Mouse (Mus musculus) heart, embryonic 12.5 days (tissue): Measurements from ENCODE around the gene Apoh. TPM values are rescaled to one million over a fixed set of nuclear protein-coding genes. Genes with fewer than 3 reads are reported as not detected.

Experiments
- ATAC-seq: fragments of 200-750 bp; cut with Nextera tagmentation; 2 replicates; pipeline ENCODE4 v1.8.0; 2017; ENCODE audit warnings: moderate TSS enrichment, moderate library complexity; ENCODE audit not compliant: insufficient number of reproducible peaks, low FRiP score
- H3K27ac ChIP-seq: fragments of 300-500 bp; sonication (generic); 2 replicates; pipeline ENCODE4 v1.5.1; 2016; ENCODE audit warnings: mild to moderate bottlenecking, moderate library complexity; ENCODE audit not compliant: poor library complexity, severe bottlenecking
- H3K27me3 ChIP-seq: fragments of 300-500 bp; sonication (generic); replicated peaks from 2 replicates; pipeline ENCODE4 v1.6.1; 2016; ENCODE audit warnings: mild to moderate bottlenecking, moderate library complexity
- H3K36me3 ChIP-seq: fragments of 300-500 bp; sonication (generic); 2 replicates; pipeline ENCODE4 v1.6.1; 2016; ENCODE audit warnings: mild to moderate bottlenecking, moderate library complexity
- H3K4me1 ChIP-seq: fragments of 300-500 bp; sonication (generic); replicated peaks from 2 replicates; pipeline ENCODE4 v1.6.1; 2016; ENCODE audit warnings: mild to moderate bottlenecking
- H3K4me2 ChIP-seq: fragments of 300-500 bp; sonication (generic); 2 replicates; pipeline ENCODE4 v1.6.1; 2016; ENCODE audit warnings: mild to moderate bottlenecking, moderate library complexity
- H3K4me3 ChIP-seq: fragments of 300-500 bp; sonication (generic); 2 replicates; pipeline ENCODE4 v1.5.1; 2016; ENCODE audit warnings: mild to moderate bottlenecking
- H3K9ac ChIP-seq: fragments of 300-500 bp; sonication (generic); 2 replicates; pipeline ENCODE4 v1.6.1; 2016; ENCODE audit warnings: mild to moderate bottlenecking, moderate library complexity
- H3K9me3 ChIP-seq: fragments of 300-500 bp; sonication (generic); replicated peaks from 2 replicates; pipeline ENCODE4 v1.6.1; 2016; ENCODE audit warnings: mild to moderate bottlenecking, moderate library complexity
- WGBS: fragments of 180-500 bp; shearing (Covaris S2); methylation state at CpG from one replicate; pipeline ENCODE4 v1.1.7; 2016; 5-methylcytosine and 5-hydroxymethylcytosine counted together
- polyA plus RNA-seq: library from polyadenylated mRNA; unstranded; fragments of >200 nt; fragmentation: Nextera tagmentation; extraction: Ambion mirVana; gene quantifications from 2 replicates; pipeline ENCODE4 v1.2.1, GENCODE M21; 2016

Apoh gene
- polyA plus RNA-seq, 1 experiment from 2014 or later: 0.24 TPM

- Histone ChIP-seq H3K4me1 (peaks cover 4% of the 10 kb centered on the region), H3K27me3 (peaks cover 5% of the 10 kb centered on the region; the same call in 1 of the 2 replicates), H3K9me3 (no peaks in the 10 kb centered on the region), H3K4me3 (no peak overlapping the region), H3K27ac (no peak overlapping the region), H3K4me2 (no peak overlapping the region), H3K9ac (no peak overlapping the region), H3K36me3 (no peaks in the 10 kb centered on the region)
- 71% methylated on average over 3 of the region's 3 CpGs for WGBS
- no peak for ATAC-seq
These were observed 39.5 kb downstream of the Apoh start for GRCm38 (mm10) chr11:108382664-108383063.

- no peak for ATAC-seq
- Histone ChIP-seq H3K4me2 (no peak overlapping the region), H3K4me1 (peaks cover 4% of the 10 kb centered on the region), H3K36me3 (no peaks in the 10 kb centered on the region), H3K27me3 (no peaks in the 10 kb centered on the region), H3K9ac (no peak overlapping the region), H3K4me3 (no peak overlapping the region), H3K27ac (no peak overlapping the region), H3K9me3 (no peaks in the 10 kb centered on the region)
- WGBS: 49% methylated on average over 4 of the region's 4 CpGs
These were observed 41.9 kb downstream of the Apoh start for GRCm38 (mm10) chr11:108384920-108385665.

- H3K9me3 ChIP-seq: no peaks in the 10 kb centered on the region
- no peak overlapping the region for H3K9ac ChIP-seq
- H3K27me3 ChIP-seq: no peaks in the 10 kb centered on the region
- H3K4me2 ChIP-seq: no peak overlapping the region
- ATAC-seq: no peak
- H3K4me3 ChIP-seq: no peak overlapping the region
- H3K4me1 ChIP-seq: peaks cover 4% of the 10 kb centered on the region
- 91% methylated on average over 1 of the region's 1 CpGs for WGBS
- no peak overlapping the region for H3K27ac ChIP-seq
- no peaks in the 10 kb centered on the region for H3K36me3 ChIP-seq
These were observed 42.5 kb downstream of the Apoh start for GRCm38 (mm10) chr11:108385666-108386024.

DNA sequence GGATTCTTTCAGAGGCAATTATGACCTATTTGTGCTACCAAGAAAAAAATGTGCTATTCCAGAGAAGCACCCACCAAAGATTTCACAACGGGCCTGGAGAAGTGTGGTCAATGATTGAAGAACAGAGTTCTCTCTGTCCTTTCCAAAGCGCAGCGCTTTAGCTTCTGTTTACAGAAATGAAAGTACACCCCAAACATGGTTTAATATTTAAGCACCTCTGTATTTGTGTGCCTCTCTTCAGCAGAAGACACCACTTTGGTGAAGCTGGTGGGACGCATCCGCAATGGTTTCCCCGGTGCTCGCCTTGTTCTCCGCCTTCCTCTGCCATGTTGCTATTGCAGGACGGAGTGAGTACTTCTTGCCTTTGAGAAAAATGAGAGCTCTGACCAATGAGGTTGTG is 51.9 kb downstream of the Apoh start:
- 91% methylated on average over 9 of the region's 9 CpGs for WGBS
- no peak for ATAC-seq
- Histone ChIP-seq H3K27ac (no peak overlapping the region), H3K4me1 (0 out of 2 replicates have a peak, but pooled peaks cover 6% of the 10 kb centered on the region), H3K4me2 (no peak overlapping the region), H3K36me3 (no peaks in the 10 kb centered on the region), H3K9me3 (no peaks in the 10 kb centered on the region), H3K4me3 (no peak overlapping the region), H3K27me3 (no peaks in the 10 kb centered on the region), H3K9ac (no peak overlapping the region)

DNA sequence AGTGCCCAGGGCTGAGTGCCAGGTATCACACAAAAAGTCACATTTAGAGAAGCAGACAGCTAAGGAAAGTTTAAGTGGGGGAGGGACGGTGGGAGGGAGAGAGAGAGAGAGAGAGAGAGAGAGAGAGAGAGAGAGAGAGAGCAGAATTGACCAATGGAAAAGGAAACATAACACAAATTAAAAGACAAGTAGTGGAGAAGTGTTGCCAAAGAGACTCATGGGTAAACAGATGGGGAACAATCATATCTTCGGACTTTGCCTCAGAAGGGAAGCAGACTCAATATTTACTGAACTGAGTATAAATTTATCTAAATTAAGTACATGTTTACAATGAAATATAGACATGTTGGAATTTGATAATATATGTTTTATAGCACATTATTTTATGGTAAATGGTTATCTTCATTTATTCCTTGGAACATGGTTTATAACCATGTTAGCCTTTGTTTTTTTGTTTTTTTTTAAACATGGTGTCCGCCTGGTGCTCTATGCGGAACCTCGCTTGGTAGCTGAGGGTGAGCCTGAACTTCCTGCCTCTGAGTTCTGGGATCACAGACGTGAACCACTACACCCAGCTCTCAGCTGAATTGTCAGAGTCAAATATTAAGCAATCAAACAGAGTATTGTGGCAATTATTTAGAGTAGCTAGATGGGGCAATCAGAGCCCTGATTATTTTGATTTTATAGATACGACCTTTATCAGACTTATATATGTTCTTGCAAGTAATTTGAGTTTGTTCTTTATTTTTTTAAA is 53.1 kb downstream of the Apoh start:
- no peak for ATAC-seq
- no peak overlapping the region for H3K4me3 ChIP-seq
- no peaks in the 10 kb centered on the region for H3K27me3 ChIP-seq
- H3K4me1 ChIP-seq: 0 out of 2 replicates have a peak, but pooled peaks cover 6% of the 10 kb centered on the region
- no peaks in the 10 kb centered on the region for H3K36me3 ChIP-seq
- 81% methylated on average over 7 of the region's 7 CpGs for WGBS
- H3K9ac ChIP-seq: no peak overlapping the region
- H3K27ac ChIP-seq: no peak overlapping the region
- no peak overlapping the region for H3K4me2 ChIP-seq
- no peaks in the 10 kb centered on the region for H3K9me3 ChIP-seq

GRCm38 (mm10) chr11:108409876-108410644 is 66.9 kb downstream of the Apoh start:
- no peaks in the 10 kb centered on the region for H3K9me3 ChIP-seq
- H3K36me3 ChIP-seq: no peaks in the 10 kb centered on the region
- H3K9ac ChIP-seq: no peak overlapping the region
- H3K4me3 ChIP-seq: no peak overlapping the region
- WGBS: 72% methylated on average over 8 of the region's 9 CpGs
- no peak for ATAC-seq
- H3K4me2 ChIP-seq: no peak overlapping the region
- no peaks in the 10 kb centered on the region for H3K4me1 ChIP-seq
- H3K27ac ChIP-seq: no peak overlapping the region
- H3K27me3 ChIP-seq: no peaks in the 10 kb centered on the region

DNA sequence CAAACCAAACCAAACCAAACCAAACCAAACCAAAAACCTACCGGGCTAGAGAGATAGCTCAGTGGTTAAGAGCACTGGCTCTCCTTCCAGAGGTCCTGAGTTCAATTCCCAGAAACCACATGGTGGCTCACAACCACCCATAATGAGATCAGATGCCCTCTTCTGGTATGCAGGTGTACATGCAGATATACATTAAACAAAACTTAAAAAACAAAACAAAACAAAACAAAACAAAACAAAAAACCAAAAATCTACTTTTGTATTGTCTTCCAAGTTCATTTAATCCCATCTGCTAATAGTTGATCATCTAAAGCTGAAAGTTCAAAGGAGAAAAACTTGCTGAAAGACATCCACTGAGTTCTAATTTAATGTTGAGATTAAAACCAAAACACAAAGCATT is 73.2 kb downstream of the Apoh start:
- Histone ChIP-seq H3K27ac (no peak overlapping the region), H3K4me2 (no peak overlapping the region), H3K9me3 (no peaks in the 10 kb centered on the region), H3K27me3 (no peaks in the 10 kb centered on the region), H3K9ac (no peak overlapping the region), H3K36me3 (no peaks in the 10 kb centered on the region), H3K4me1 (0 out of 2 replicates have a peak, but pooled peaks cover 3% of the 10 kb centered on the region), H3K4me3 (no peak overlapping the region)
- 81% methylated on average over 1 of the region's 1 CpGs for WGBS
- ATAC-seq: no peak

- no peaks in the 10 kb centered on the region for H3K36me3 ChIP-seq
- H3K9ac ChIP-seq: no peak overlapping the region
- ATAC-seq: no peak
- WGBS: 35% methylated on average over 1 of the region's 1 CpGs
- H3K4me2 ChIP-seq: no peak overlapping the region
- peaks cover 10% of the 10 kb centered on the region; the same call in 1 of the 2 replicates for H3K27me3 ChIP-seq
- no peak overlapping the region for H3K27ac ChIP-seq
- H3K4me3 ChIP-seq: no peak overlapping the region
- H3K9me3 ChIP-seq: no peaks in the 10 kb centered on the region
- H3K4me1 ChIP-seq: 0 out of 2 replicates have a peak, but pooled peaks cover 3% of the 10 kb centered on the region
These were observed 75.4 kb downstream of the Apoh start for GRCm38 (mm10) chr11:108418540-108418939.

DNA sequence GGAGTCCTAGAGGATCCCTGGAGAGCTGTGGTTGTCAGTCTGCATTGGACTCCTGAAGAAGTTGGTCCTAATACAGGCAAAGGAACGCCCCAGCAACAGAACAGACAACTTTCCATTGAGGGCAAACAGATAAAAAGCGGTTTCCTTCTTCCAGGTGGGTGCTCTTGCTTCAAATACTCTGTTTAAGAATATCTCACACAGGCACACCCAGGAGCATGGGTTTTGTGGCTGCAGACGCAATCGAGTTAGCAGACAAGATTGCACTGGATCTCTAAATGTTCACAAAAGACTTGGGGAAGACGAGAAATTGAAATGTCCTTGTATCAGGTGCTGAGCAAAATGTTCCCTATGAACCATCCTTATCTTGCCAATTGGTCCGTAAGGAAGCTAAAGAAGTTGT is 76.1 kb downstream of the Apoh start:
- H3K9me3 ChIP-seq: no peaks in the 10 kb centered on the region
- 73% methylated on average over 6 of the region's 6 CpGs for WGBS
- ATAC-seq: no peak
- no peak overlapping the region for H3K4me3 ChIP-seq
- H3K4me1 ChIP-seq: 0 out of 2 replicates have a peak, but pooled peaks cover 3% of the 10 kb centered on the region
- no peak overlapping the region for H3K27ac ChIP-seq
- H3K9ac ChIP-seq: no peak overlapping the region
- H3K36me3 ChIP-seq: no peaks in the 10 kb centered on the region
- H3K4me2 ChIP-seq: no peak overlapping the region
- H3K27me3 ChIP-seq: peaks cover 11% of the 10 kb centered on the region; the same call in 1 of the 2 replicates

GRCm38 (mm10) chr11:108420751-108421150 is 77.6 kb downstream of the Apoh start:
- Histone ChIP-seq H3K36me3 (no peaks in the 10 kb centered on the region), H3K9ac (no peak overlapping the region), H3K4me3 (no peak overlapping the region), H3K27ac (no peak overlapping the region), H3K27me3 (peaks cover 11% of the 10 kb centered on the region; the same call in 1 of the 2 replicates), H3K4me2 (no peak overlapping the region), H3K4me1 (0 out of 2 replicates have a peak, but pooled peaks cover 4% of the 10 kb centered on the region), H3K9me3 (no peaks in the 10 kb centered on the region)
- 76% methylated on average over 4 of the region's 4 CpGs for WGBS
- ATAC-seq: no peak

DNA sequence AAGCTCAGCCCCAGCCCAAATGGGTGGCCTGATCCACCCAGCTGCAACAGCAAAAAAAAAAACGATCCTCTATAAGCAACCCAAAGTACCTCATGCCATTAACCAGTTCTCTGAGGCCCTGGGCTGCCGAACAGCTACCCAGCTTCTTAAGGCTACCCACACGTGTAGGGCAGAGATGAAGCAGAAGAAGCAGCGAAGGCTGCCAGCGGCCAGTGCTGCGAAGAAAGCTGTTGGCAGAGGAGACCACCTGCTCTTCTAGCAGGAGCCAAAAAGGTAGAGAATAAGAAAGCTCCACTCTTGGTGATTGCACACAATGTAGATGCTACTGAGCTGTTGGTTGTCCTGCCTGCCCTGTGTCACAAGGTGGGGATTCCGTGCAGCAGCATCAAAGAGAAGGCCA is 80.1 kb downstream of the Apoh start:
- H3K27me3 ChIP-seq: peaks cover 11% of the 10 kb centered on the region; the same call in 1 of the 2 replicates
- H3K9me3 ChIP-seq: no peaks in the 10 kb centered on the region
- H3K4me3 ChIP-seq: no peak overlapping the region
- no peak overlapping the region for H3K9ac ChIP-seq
- no peak overlapping the region for H3K27ac ChIP-seq
- H3K4me2 ChIP-seq: no peak overlapping the region
- ATAC-seq: no peak
- H3K36me3 ChIP-seq: no peaks in the 10 kb centered on the region
- 61% methylated on average over 7 of the region's 7 CpGs for WGBS
- peaks cover 13% of the 10 kb centered on the region; the same call in 1 of the 2 replicates for H3K4me1 ChIP-seq
